Mouse (Mus musculus): Measurements from ENCODE around the gene Abcc12. TPM values are rescaled to one million over a fixed set of nuclear protein-coding genes. Genes with fewer than 3 reads are reported as not detected.

Abcc12 gene
- polyA plus RNA-seq, 1 experiment from 2014 or later: 0.05 TPM

DNA sequence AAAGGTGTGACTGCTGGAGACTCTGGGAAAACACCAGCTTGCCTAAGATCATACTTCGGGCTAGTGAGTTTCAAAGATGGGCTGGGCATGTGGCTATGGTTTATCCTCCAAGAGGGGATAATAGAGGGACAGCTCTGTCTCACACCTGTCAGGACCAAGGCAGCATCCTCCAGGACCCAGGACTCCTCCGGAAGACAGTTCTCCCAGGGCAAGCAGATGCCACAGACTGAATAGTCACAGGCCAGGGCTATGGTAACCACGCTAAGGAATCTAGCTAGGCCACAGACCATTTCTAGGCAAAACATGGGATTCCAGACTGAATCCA, 43.9 kb downstream of the Abcc12 start:
- Histone ChIP-seq H3K4me1 (replicated peaks) (peaks cover 13% of the 10 kb centered on the region), H3K4me2 (replicated peaks) (no peak overlapping the region), H3K27me3 (no peaks in the 10 kb centered on the region), H3K9me3 (no peaks in the 10 kb centered on the region), H3K36me3 (no peaks in the 10 kb centered on the region), H3K4me3 (replicated peaks) (no peak overlapping the region), H3K27ac (no peak overlapping the region), H3K9ac (replicated peaks) (no peak overlapping the region)
- ATAC-seq: peak; percentile 72
- WGBS: 81% methylated on average over 3 of the region's 3 CpGs

DNA sequence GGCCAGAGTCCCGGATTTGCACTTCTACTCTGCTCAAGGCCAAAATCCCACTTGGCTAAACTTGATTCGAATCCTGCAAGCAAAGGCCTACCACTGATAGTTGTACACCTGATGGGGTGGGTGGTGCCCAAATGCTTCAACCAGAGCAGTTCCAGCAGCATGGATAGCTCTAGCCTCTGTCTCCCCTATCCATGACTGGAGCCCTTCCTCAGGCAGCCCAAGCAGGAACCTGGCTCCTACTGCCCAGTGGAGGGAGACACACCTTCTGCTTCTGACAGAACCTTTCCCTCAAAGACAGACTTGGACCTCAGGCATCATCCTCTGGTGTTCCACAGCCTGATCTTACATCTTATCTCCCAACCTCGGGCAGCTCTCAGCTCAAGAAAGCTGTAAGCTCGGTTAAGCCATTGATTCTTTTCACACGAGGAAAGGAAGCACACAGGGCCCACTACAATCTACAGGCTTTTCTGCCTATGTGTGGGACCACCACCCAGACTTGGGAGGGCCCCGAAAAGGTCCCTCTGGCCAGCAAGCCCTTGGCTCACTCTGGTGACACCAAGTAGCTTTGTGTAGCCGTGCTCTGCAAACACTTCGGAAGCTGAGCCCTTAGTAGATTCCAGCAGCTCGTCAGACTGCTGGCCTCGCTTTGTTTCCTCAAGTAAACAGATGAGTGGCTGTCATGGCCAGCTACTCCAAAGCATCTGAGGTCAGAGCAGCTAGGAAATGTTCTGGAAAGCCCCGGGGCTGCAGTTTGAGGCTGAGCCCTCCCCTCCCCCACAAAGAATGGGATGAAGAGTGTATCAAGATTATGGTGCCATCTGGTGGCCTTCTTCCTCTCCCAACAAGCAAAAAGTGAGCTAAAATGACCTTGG, 44.5 kb downstream of the Abcc12 start:
- no peaks in the 10 kb centered on the region for H3K27me3 ChIP-seq
- no peak overlapping the region for H3K4me2 ChIP-seq (replicated peaks)
- H3K9ac ChIP-seq (replicated peaks): no peak overlapping the region; the same call in 1 of the 2 replicates
- 52% methylated on average over 11 of the region's 11 CpGs for whole genome bisulfite sequencing
- no peaks in the 10 kb centered on the region for H3K9me3 ChIP-seq
- H3K36me3 ChIP-seq: no peaks in the 10 kb centered on the region
- H3K4me3 ChIP-seq (replicated peaks): no peak overlapping the region
- ATAC-seq: peak; percentile 78
- peak overlapping the region; percentile 68 for H3K27ac ChIP-seq
- peaks cover 13% of the 10 kb centered on the region for H3K4me1 ChIP-seq (replicated peaks)

DNA sequence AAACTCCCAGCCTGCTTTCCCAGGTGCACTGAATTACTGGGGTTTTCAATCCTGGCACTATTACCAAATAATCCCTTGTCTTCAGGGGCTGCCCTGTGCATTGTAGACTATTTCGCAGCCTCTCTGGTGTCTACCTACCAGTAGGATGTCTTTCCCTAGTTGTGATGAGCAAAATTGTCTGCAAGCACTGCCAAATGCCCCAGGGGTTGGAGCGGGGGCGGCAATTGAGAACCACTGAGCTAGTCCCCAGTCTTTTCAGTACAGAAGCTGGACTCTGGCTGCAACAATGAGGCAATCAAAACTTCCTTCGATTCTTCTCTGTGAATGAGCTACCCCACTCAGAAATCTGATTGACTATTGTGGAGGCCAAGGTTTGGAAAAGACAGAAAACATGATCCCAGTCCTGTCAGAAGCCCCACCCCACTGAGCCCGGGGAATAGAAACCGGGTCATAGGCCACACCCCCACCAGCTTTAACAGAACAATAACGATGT, 45.4 kb downstream of the Abcc12 start:
- H3K4me3 ChIP-seq (replicated peaks): no peak overlapping the region
- H3K27me3 ChIP-seq: no peaks in the 10 kb centered on the region
- H3K36me3 ChIP-seq: no peaks in the 10 kb centered on the region
- 53% methylated on average over 7 of the region's 7 CpGs for WGBS
- H3K4me2 ChIP-seq (replicated peaks): no peak overlapping the region
- no peaks in the 10 kb centered on the region for H3K9me3 ChIP-seq
- ATAC-seq: no peak
- H3K9ac ChIP-seq (replicated peaks): no peak overlapping the region
- H3K4me1 ChIP-seq (replicated peaks): peaks cover 13% of the 10 kb centered on the region
- no peak overlapping the region for H3K27ac ChIP-seq

DNA sequence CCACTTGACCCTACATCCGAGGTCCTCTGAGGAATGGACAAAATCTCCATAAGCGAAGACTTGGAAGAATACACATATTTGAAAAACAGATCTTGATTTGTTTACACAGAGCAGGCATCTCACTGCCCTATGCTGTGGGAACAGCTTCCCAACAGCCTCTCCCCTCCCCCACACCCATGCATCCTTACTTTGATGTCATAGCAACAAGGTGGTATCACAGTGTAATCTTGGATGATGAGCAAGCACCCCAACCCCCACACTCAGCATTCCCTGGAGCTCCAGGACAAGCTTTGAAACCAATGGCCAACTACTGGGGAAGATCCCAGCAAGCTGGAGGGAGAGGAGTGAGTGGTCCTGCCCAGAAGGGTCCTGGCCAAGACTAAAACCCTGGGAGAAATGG, 50.8 kb downstream of the Abcc12 start:
- no peak overlapping the region for H3K4me2 ChIP-seq (replicated peaks)
- H3K27ac ChIP-seq: no peak overlapping the region
- 78% methylated on average over 2 of the region's 2 CpGs for WGBS
- no peaks in the 10 kb centered on the region for H3K36me3 ChIP-seq
- no peaks in the 10 kb centered on the region for H3K27me3 ChIP-seq
- H3K9ac ChIP-seq (replicated peaks): no peak overlapping the region
- ATAC-seq: no peak
- no peak overlapping the region for H3K4me3 ChIP-seq (replicated peaks)
- peaks cover 4% of the 10 kb centered on the region; the same call in 1 of the 2 replicates for H3K4me1 ChIP-seq (replicated peaks)
- no peaks in the 10 kb centered on the region for H3K9me3 ChIP-seq

DNA sequence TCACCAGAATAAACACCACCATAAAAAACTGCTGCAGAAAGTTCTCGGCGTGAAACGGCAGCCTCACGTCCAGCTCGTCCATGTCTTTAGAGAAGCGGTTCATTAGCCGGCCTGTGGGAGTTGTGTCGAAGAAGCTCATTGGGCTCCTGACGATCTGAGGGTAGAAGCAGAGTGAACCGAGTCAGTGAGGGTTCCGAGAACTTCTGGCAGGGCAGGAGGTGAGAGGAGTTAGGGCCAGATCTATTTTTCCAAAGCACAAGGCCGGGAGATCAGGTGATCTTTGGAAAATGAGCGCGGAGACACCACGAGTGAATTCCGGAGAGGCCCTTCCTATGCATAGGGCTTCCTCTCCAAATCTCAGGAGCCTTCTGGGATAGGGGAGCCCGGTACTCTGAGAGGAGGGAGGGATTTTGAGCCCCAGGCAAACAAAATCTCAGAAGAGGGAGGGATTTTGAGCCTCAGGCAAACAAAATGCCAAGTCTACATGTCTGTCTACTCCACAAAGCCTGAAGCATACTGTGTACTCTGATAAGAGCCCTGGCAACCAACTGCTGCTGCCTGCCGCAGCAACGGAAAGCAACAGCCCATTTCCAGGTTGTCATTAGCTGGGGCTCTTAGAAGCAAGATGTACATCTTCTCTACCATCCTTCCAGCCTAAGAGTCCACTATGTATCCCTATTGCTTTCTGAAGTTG, 53.0 kb downstream of the Abcc12 start:
- 91% methylated on average over 19 of the region's 19 CpGs for WGBS
- no peaks in the 10 kb centered on the region for H3K9me3 ChIP-seq
- H3K4me3 ChIP-seq (replicated peaks): no peak overlapping the region
- H3K4me2 ChIP-seq (replicated peaks): no peak overlapping the region
- peaks cover 4% of the 10 kb centered on the region; the same call in 1 of the 2 replicates for H3K4me1 ChIP-seq (replicated peaks)
- no peak for ATAC-seq
- H3K27me3 ChIP-seq: no peaks in the 10 kb centered on the region
- no peak overlapping the region for H3K27ac ChIP-seq
- no peaks in the 10 kb centered on the region for H3K36me3 ChIP-seq
- no peak overlapping the region for H3K9ac ChIP-seq (replicated peaks)

DNA sequence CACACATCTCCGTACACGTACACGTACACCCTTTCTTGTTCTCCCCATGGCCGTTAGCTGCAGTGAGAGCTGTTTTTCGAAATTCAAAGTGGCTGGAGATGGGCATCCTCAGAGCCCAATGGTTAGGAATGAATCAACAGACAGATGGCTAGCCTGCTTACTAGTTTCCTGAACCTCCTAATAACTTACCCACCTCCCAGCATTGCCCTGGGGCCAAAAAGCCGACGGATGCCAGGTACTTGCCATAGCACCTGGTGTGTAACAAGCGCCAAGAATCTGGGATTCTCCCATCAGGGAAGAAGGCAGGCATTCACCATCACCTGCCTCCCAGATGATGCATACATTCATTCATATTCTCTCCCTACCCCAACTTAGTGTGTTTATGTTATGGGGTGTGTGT, 53.7 kb downstream of the Abcc12 start:
- WGBS: 93% methylated on average over 8 of the region's 8 CpGs
- Histone ChIP-seq H3K4me2 (replicated peaks) (no peak overlapping the region), H3K4me3 (replicated peaks) (no peak overlapping the region), H3K36me3 (no peaks in the 10 kb centered on the region), H3K9ac (replicated peaks) (no peak overlapping the region), H3K27me3 (no peaks in the 10 kb centered on the region), H3K27ac (no peak overlapping the region), H3K9me3 (no peaks in the 10 kb centered on the region), H3K4me1 (replicated peaks) (peaks cover 4% of the 10 kb centered on the region; the same call in 1 of the 2 replicates)
- ATAC-seq: no peak

DNA sequence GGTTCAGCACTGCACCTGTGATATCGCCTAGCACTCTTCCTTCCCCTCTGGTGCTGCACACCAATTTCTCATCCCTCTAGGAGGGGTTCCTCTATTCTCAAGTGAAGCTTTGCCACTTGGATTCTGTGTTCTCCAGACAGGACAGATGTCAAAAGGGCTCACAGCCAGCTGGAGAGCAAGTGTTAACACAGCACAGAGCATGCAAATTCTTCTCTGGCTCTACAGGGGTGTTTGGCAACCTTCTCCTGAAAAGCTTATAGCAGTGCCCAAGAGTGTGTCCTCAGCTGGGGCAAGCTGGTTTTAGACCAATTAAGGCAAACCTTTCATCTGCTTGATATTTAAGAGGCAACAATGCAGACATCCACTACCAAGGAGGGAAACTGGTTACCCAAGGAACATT, 66.3 kb downstream of the Abcc12 start:
- H3K9me3 ChIP-seq: no peaks in the 10 kb centered on the region
- no peak overlapping the region for H3K4me3 ChIP-seq (replicated peaks)
- H3K4me2 ChIP-seq (replicated peaks): no peak overlapping the region
- H3K36me3 ChIP-seq: no peaks in the 10 kb centered on the region
- H3K4me1 ChIP-seq (replicated peaks): no peaks in the 10 kb centered on the region
- H3K27me3 ChIP-seq: no peaks in the 10 kb centered on the region
- WGBS: 83% methylated on average over 1 of the region's 1 CpGs
- H3K27ac ChIP-seq: no peak overlapping the region
- no peak overlapping the region for H3K9ac ChIP-seq (replicated peaks)
- no peak for ATAC-seq

DNA sequence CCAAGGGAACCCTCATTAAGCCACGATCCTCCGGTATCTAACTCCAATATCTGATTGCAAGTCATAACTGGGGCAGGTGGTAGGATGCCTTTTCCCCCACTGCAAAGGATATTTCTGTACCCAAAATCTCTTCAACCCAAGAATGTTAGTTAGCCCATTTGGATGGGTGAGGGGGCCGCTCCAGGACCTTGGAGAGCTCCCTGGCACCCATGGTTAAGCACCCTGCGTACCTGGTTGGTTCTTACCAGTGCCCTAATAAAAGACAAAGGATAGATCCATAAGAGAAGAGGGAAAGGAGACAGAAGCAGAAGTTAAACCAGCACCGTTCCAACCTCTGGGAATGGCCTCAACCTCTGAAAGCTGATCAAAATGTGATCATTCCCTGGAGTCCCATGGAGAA, 67.6 kb downstream of the Abcc12 start:
- no peak overlapping the region for H3K27ac ChIP-seq
- H3K9ac ChIP-seq (replicated peaks): no peak overlapping the region
- H3K9me3 ChIP-seq: no peaks in the 10 kb centered on the region
- no peaks in the 10 kb centered on the region for H3K36me3 ChIP-seq
- WGBS: 77% methylated on average over 5 of the region's 5 CpGs
- no peaks in the 10 kb centered on the region for H3K27me3 ChIP-seq
- H3K4me1 ChIP-seq (replicated peaks): no peaks in the 10 kb centered on the region
- no peak overlapping the region for H3K4me2 ChIP-seq (replicated peaks)
- no peak overlapping the region for H3K4me3 ChIP-seq (replicated peaks)
- ATAC-seq: no peak

DNA sequence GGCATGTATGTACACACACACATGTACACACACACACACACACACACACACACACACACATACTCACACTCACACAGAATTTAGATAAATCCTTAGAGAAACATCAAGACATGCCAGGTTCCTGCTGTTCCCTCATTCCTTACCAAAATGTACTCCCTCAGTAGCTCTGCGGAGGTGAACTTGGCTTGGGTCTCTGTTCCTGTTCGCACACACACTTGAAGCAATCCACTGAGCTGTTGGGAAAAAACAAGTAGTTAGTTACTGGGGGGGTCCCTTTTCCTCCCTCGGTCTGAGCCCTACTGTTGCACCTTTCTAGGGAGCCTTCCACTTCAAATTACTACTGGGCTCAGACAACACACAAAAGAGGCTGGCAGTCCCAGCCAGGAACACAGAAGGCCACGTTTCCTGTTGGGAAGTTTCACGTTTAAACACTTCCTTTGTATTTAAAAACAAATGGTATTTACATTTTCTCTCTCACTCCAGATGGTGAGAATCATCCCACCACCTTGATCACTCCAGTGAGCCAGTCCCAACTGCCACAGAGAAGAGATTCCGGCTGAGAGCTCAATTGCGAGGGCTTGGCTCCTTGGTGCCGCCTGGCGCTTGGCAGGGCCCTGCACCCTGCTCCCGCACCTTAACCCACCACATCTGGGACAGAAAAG, 68.2 kb downstream of the Abcc12 start:
- Histone ChIP-seq H3K27ac (no peak overlapping the region), H3K9me3 (no peaks in the 10 kb centered on the region), H3K4me1 (replicated peaks) (no peaks in the 10 kb centered on the region), H3K36me3 (no peaks in the 10 kb centered on the region), H3K9ac (replicated peaks) (no peak overlapping the region), H3K27me3 (no peaks in the 10 kb centered on the region), H3K4me3 (replicated peaks) (no peak overlapping the region), H3K4me2 (replicated peaks) (no peak overlapping the region)
- ATAC-seq: no peak
- WGBS: 72% methylated on average over 10 of the region's 10 CpGs

DNA sequence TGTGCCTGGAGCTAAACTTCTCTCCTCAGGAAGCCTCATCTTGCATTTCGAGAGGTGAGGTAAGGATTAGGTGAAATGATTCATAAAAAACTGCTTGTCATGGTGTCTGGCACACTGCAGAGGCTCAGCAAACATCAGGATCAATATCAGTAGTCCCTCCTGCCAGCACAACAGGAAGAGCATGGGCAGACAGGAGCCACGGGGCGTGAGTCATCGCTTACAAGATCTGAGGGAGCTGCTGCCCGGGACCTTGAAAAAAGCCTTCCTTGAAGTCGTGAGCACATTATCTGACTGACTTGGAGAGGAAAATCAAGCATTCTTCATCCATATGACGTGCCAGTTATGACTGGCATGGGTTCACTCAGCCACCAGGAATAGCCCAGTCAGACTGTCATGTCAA, 79.1 kb downstream of the Abcc12 start:
- Histone ChIP-seq H3K4me2 (replicated peaks) (no peak overlapping the region), H3K27ac (no peak overlapping the region), H3K9me3 (peaks cover 9% of the 10 kb centered on the region; the same call in 1 of the 2 replicates), H3K4me3 (replicated peaks) (no peak overlapping the region), H3K36me3 (no peaks in the 10 kb centered on the region), H3K4me1 (replicated peaks) (no peaks in the 10 kb centered on the region), H3K9ac (replicated peaks) (no peak overlapping the region), H3K27me3 (no peaks in the 10 kb centered on the region)
- ATAC-seq: no peak
- WGBS: 86% methylated on average over 7 of the region's 7 CpGs

DNA sequence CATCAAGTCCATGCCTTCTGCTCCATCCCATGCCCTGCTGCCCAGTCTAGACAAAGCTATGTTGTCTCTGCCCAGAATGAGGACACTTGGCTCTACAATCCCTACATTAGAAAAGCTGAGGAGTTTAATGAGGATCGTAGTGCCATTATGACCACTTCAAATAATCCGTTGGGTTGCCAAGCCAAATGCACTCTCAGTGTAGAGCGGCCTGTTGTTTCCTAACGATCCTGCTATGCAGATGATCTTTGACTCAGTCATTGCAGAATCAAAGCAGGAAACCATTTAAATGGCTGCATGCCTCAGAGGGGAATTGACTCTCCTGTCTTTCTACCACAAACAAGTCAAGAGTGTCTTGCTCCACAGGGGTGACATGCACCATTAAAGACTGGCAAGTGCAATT, 85.4 kb downstream of the Abcc12 start:
- H3K9me3 ChIP-seq: no peaks in the 10 kb centered on the region; the same call in 1 of the 2 replicates
- 86% methylated on average over 4 of the region's 4 CpGs for WGBS
- no peak for ATAC-seq
- no peak overlapping the region for H3K4me3 ChIP-seq (replicated peaks)
- no peak overlapping the region for H3K9ac ChIP-seq (replicated peaks)
- no peaks in the 10 kb centered on the region for H3K4me1 ChIP-seq (replicated peaks)
- no peak overlapping the region for H3K4me2 ChIP-seq (replicated peaks)
- no peaks in the 10 kb centered on the region for H3K36me3 ChIP-seq
- no peak overlapping the region for H3K27ac ChIP-seq
- no peaks in the 10 kb centered on the region for H3K27me3 ChIP-seq

DNA sequence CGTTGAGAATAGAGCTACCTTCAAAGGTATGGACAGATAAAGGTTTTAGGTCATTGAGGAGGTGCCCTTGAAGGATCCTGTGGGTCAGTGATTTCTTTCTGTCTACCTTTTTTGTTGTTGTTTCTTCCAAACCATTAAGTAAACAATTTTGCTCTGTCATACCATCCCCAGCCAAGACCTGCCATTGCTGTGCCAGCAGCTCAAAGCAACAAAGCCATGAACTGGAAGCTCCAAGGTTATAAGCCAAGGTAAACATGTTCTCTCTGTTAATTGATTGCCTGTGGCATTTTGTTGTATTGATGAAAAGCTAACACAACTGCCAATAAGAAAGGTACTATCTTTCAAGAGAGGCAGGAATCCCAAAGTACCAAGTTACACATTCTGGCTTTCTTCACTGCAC, 86.6 kb downstream of the Abcc12 start:
- no peaks in the 10 kb centered on the region for H3K4me1 ChIP-seq (replicated peaks)
- H3K27me3 ChIP-seq: no peaks in the 10 kb centered on the region
- no peak overlapping the region for H3K27ac ChIP-seq
- 59% methylated on average over 1 of the region's 1 CpGs for WGBS
- no peak overlapping the region for H3K4me3 ChIP-seq (replicated peaks)
- no peaks in the 10 kb centered on the region; the same call in 1 of the 2 replicates for H3K9me3 ChIP-seq
- H3K4me2 ChIP-seq (replicated peaks): no peak overlapping the region
- no peaks in the 10 kb centered on the region for H3K36me3 ChIP-seq
- no peak overlapping the region for H3K9ac ChIP-seq (replicated peaks)
- no peak for ATAC-seq

Data from midbrain, embryonic 13.5 days (tissue).